Mouse (Mus musculus): ENCODE data around the gene Olfr1371.

Gene Olfr1371

GRCm38 (mm10) chr11:52213887-52214286, at the start of gene Olfr1371:
Olfr1371 (minus strand) TSS chr11:52213987.
- no peak for DNase-seq (ENCODE audit: low read depth, low spot score)

- DNase-seq (ENCODE audit: low read depth, low spot score) = no peak
These were observed 48.6 kb upstream of the Olfr1371 start for GRCm38 (mm10) chr11:52262338-52262737.

GRCm38 (mm10) chr11:52261937-52262336, 48.1 kb upstream of the Olfr1371 start:
- no peak for DNase-seq (ENCODE audit: low read depth, low spot score)

GRCm38 (mm10) chr11:52260878-52261277, 47.1 kb upstream of the Olfr1371 start:
- DNase-seq (ENCODE audit: low read depth, low spot score) = no peak

GRCm38 (mm10) chr11:52258711-52259110, 44.9 kb upstream of the Olfr1371 start:
- no peak for DNase-seq (ENCODE audit: low read depth, low spot score)

- no peak for DNase-seq (ENCODE audit: low read depth, low spot score)
These were observed 43.6 kb upstream of the Olfr1371 start for GRCm38 (mm10) chr11:52257376-52257775.

- no peak for DNase-seq (ENCODE audit: low read depth, low spot score)
These were observed 41.3 kb upstream of the Olfr1371 start for GRCm38 (mm10) chr11:52255077-52255476.

GRCm38 (mm10) chr11:52253674-52254375, 40.0 kb upstream of the Olfr1371 start:
- peak; percentile 40 for DNase-seq (ENCODE audit: low read depth, low spot score)

- DNase-seq (ENCODE audit: low read depth, low spot score) = no peak
These were observed 38.9 kb upstream of the Olfr1371 start for GRCm38 (mm10) chr11:52252692-52253091.

GRCm38 (mm10) chr11:52251770-52252169, 38.0 kb upstream of the Olfr1371 start:
- no peak for DNase-seq (ENCODE audit: low read depth, low spot score)

- no peak for DNase-seq (ENCODE audit: low read depth, low spot score)
These were observed 35.7 kb upstream of the Olfr1371 start for GRCm38 (mm10) chr11:52249452-52249851.

GRCm38 (mm10) chr11:52240898-52241542, 27.2 kb upstream of the Olfr1371 start:
- DNase-seq (ENCODE audit: low read depth, low spot score) = no peak

- DNase-seq (ENCODE audit: low read depth, low spot score) = no peak
These were observed 20.7 kb upstream of the Olfr1371 start for GRCm38 (mm10) chr11:52234509-52234908.

GRCm38 (mm10) chr11:52233906-52234305, 20.1 kb upstream of the Olfr1371 start:
- no peak for DNase-seq (ENCODE audit: low read depth, low spot score)

GRCm38 (mm10) chr11:52233043-52233653, 19.4 kb upstream of the Olfr1371 start:
- DNase-seq (ENCODE audit: low read depth, low spot score) = no peak

GRCm38 (mm10) chr11:52231606-52232541, 18.1 kb upstream of the Olfr1371 start, which contains the start of gene Skp1a:
Skp1a (plus strand) TSS chr11:52231995.
- DNase-seq (ENCODE audit: low read depth, low spot score) = no peak

GRCm38 (mm10) chr11:52230694-52231093, 16.9 kb upstream of the Olfr1371 start:
- no peak for DNase-seq (ENCODE audit: low read depth, low spot score)

GRCm38 (mm10) chr11:52228722-52229448, 15.1 kb upstream of the Olfr1371 start:
- no peak for DNase-seq (ENCODE audit: low read depth, low spot score)

- DNase-seq (ENCODE audit: low read depth, low spot score) = no peak
These were observed 13.9 kb upstream of the Olfr1371 start for GRCm38 (mm10) chr11:52227466-52228226.

- DNase-seq (ENCODE audit: low read depth, low spot score) = no peak
These were observed 13.3 kb upstream of the Olfr1371 start for GRCm38 (mm10) chr11:52227053-52227452.

All from WW6 (cell line).